Mouse (Mus musculus) forebrain, embryonic 15.5 days (tissue): ENCODE data around the gene Rnf111. TPM values are rescaled to one million over a fixed set of nuclear protein-coding genes. Genes with fewer than 3 reads are reported as not detected.

Experiments used
- ATAC-seq: fragments of 200-750 bp; cut with Nextera tagmentation; replicated peaks from 2 replicates; pipeline ENCODE4 v1.8.0; 2017; ENCODE audit warnings: mild to moderate bottlenecking, moderate TSS enrichment, moderate library complexity
- H3K27ac ChIP-seq: fragments of 300-500 bp; sonication (generic); replicated peaks from 2 replicates; pipeline ENCODE4 v1.5.1; 2015; ENCODE audit warnings: mild to moderate bottlenecking, inconsistent platforms
- H3K27me3 ChIP-seq: fragments of 300-500 bp; sonication (generic); 2 replicates; pipeline ENCODE4 v1.6.1; 2015; ENCODE audit warnings: inconsistent platforms
- H3K36me3 ChIP-seq: fragments of 300-500 bp; sonication (generic); 2 replicates; pipeline ENCODE4 v1.6.1; 2015; ENCODE audit warnings: mild to moderate bottlenecking, inconsistent platforms
- H3K4me1 ChIP-seq: fragments of 300-500 bp; sonication (generic); 2 replicates; pipeline ENCODE4 v1.6.1; 2015; ENCODE audit warnings: inconsistent platforms
- H3K4me2 ChIP-seq: fragments of 300-500 bp; sonication (generic); replicated peaks from 2 replicates; pipeline ENCODE4 v1.6.1; 2015; ENCODE audit warnings: mild to moderate bottlenecking, inconsistent platforms
- H3K4me3 ChIP-seq: fragments of 300-500 bp; sonication (generic); 2 replicates; pipeline ENCODE4 v1.5.1; 2015; ENCODE audit warnings: mild to moderate bottlenecking, inconsistent platforms
- H3K9ac ChIP-seq: fragments of 300-500 bp; sonication (generic); replicated peaks from 2 replicates; pipeline ENCODE4 v1.6.1; 2015; ENCODE audit warnings: mild to moderate bottlenecking, inconsistent platforms
- H3K9me3 ChIP-seq: fragments of 300-500 bp; sonication (generic); 2 replicates; pipeline ENCODE4 v1.6.1; 2016; ENCODE audit warnings: inconsistent platforms
- WGBS: fragments of 180-500 bp; shearing (Covaris S2); methylation state at CpG from one replicate; pipeline ENCODE4 v1.1.7; 2015; ENCODE audit warnings: mixed read lengths; 5-methylcytosine and 5-hydroxymethylcytosine counted together
- polyA plus RNA-seq: library from polyadenylated mRNA; unstranded; fragments of >200 nt; fragmentation: Nextera tagmentation; extraction: Ambion mirVana; gene quantifications from 2 replicates; pipeline ENCODE4 v1.2.1, GENCODE M21; 2015

Rnf111 gene
- polyA plus RNA-seq, 1 experiment from 2014 or later, result 37.6 TPM

DNA sequence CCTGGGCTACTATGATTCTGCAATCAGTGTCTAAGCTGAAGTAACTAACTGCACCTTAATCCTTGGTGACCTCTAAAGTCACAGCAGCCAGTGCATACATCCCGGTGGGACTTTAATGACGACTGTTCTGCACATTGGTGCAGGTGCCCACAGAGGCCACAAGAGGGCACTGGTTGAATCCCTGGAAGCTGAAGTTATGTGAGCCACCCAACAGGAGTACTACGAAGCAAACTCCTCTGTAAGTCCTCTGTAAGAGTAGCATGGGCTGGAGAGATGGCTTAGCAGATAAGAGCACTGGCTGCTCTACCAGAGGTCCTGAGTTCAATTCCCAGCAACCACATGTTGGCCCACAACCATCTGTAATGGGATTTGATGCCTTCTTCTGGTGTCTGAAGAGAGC is 87.1 kb downstream of the Rnf111 start:
- peaks cover 15% of the 10 kb centered on the region for H3K4me1 ChIP-seq
- H3K27ac ChIP-seq, result no peak overlapping the region
- ATAC-seq, result no peak
- H3K4me3 ChIP-seq, result no peak overlapping the region
- H3K4me2 ChIP-seq, result no peak overlapping the region
- 86% methylated on average over 3 of the region's 3 CpGs for WGBS
- H3K27me3 ChIP-seq, result no peaks in the 10 kb centered on the region
- H3K9me3 ChIP-seq, result no peaks in the 10 kb centered on the region
- H3K36me3 ChIP-seq, result peaks cover 49% of the 10 kb centered on the region
- H3K9ac ChIP-seq, result no peak overlapping the region

DNA sequence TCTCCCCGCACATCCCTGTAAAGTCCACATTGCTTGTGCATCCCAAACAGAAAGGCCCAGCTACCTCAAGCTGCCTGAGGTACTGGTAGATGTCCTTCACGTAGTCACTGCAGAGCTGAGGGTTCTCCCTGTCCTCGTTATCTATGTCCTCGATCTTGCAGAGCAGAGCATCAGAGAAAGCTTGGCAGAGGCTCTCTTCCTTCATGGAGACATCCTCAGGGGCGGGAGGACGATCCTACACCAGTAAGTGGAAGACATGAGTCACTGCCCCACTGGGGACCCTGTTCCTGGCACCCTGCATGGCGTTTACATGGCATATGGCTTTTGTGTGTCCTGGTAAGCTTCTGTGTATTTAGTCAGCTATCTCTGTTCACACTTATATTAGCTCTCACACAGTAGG is 90.5 kb downstream of the Rnf111 start:
- ATAC-seq, result no peak
- Histone ChIP-seq H3K36me3 (peaks cover 68% of the 10 kb centered on the region), H3K27me3 (no peaks in the 10 kb centered on the region), H3K4me1 (no peaks in the 10 kb centered on the region), H3K9ac (no peak overlapping the region), H3K4me2 (no peak overlapping the region), H3K9me3 (no peaks in the 10 kb centered on the region), H3K27ac (no peak overlapping the region), H3K4me3 (no peak overlapping the region)
- 95% methylated on average over 7 of the region's 7 CpGs for WGBS

DNA sequence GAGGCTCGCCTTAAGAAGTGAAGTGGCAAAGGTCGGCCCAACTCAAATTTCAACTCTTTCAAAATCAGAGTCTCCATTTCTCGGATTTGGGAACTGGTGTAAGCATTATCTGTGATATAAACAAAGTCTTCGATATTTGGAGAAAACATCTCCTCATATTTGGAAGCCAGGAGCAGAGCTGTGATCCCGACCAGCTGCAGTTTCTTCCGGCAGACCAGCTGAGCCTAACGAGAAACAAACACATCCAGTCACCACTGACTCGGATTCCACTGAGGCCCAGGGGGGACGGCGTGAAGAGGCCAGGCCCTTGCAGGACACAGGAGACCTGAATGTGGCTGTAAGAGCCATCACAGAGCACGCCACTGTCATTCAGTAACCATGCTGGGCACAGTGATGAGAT is 92.9 kb downstream of the Rnf111 start:
- WGBS, result 84% methylated on average over 11 of the region's 11 CpGs
- Histone ChIP-seq H3K4me2 (no peak overlapping the region), H3K36me3 (peaks cover 59% of the 10 kb centered on the region), H3K27me3 (no peaks in the 10 kb centered on the region), H3K4me3 (no peak overlapping the region), H3K9ac (no peak overlapping the region), H3K9me3 (no peaks in the 10 kb centered on the region), H3K27ac (no peak overlapping the region), H3K4me1 (no peaks in the 10 kb centered on the region)
- no peak for ATAC-seq

DNA sequence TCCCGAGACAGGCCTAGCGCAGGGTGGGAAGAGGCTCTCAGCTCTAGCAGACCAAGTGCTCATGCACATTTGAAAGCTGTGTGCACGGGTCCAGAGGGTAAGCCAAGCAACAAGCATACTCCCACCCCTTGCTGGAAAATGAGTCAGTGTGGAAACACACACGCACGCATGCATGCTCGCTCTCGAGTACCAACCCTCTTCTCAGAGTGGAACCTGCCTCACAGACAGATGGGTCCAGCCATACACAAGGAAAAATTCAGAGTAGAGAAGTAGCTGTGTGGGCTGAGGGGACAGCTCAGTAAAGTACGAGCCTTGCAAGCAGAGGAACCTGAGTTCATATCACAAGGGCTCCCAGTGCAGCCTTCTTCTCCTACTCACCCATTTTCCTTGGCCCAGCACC is 93.8 kb downstream of the Rnf111 start:
- H3K36me3 ChIP-seq, result peaks cover 53% of the 10 kb centered on the region

DNA sequence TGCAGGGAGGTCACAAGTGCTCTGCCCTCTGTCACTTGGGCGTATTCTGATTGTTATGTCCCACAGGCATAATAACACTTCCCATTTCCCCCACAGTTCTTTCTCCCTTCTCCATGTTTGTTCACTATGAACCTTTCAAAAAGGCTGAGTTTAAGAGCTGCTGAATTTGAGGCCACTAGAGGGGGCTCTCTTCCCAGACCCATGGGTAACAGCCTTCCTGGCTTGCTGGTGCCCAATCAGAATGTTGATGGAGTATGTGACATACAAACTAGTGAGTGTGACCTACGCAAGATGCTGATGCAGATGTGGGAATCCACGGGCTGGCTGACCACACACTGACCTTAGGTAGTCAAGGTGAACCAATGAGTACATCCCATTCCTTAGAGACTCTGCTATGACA is 94.7 kb downstream of the Rnf111 start:
- H3K27ac ChIP-seq, result no peak overlapping the region
- 93% methylated on average over 3 of the region's 3 CpGs for WGBS
- no peaks in the 10 kb centered on the region for H3K27me3 ChIP-seq
- no peak overlapping the region for H3K4me3 ChIP-seq
- H3K9me3 ChIP-seq, result no peaks in the 10 kb centered on the region
- ATAC-seq, result no peak
- H3K4me1 ChIP-seq, result no peaks in the 10 kb centered on the region
- H3K9ac ChIP-seq, result no peak overlapping the region
- H3K4me2 ChIP-seq, result no peak overlapping the region
- peaks cover 45% of the 10 kb centered on the region for H3K36me3 ChIP-seq

More for the DNA sequence above, 93.8 kb downstream of the Rnf111 start:
- 94% methylated on average over 8 of the region's 8 CpGs for WGBS
- no peak overlapping the region for H3K27ac ChIP-seq
- no peak overlapping the region for H3K4me3 ChIP-seq
- no peaks in the 10 kb centered on the region for H3K4me1 ChIP-seq
- H3K27me3 ChIP-seq, result no peaks in the 10 kb centered on the region
- no peak for ATAC-seq
- H3K9me3 ChIP-seq, result no peaks in the 10 kb centered on the region
- no peak overlapping the region for H3K9ac ChIP-seq
- no peak overlapping the region for H3K4me2 ChIP-seq

DNA sequence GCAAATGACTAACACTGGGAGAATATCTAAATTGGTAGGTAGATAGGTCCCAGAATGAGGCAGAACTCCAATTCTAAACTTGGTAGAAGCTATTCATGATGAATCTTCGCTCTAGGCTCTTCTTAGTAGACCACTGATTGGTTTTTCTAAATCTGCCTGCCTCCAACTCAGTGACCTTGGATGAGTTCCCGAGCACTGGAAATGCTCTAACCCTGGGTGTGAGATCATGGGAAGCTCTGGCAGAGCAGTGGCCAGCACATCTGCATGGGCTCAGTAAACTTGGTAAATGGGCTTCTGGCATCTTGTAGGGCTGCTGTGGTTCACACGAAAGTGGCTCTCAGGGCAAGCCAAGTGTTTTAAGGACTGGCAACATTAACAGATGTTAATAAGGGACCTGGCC is 96.9 kb downstream of the Rnf111 start:
- Histone ChIP-seq H3K4me3 (no peak overlapping the region), H3K27ac (no peak overlapping the region), H3K9ac (no peak overlapping the region), H3K4me1 (no peaks in the 10 kb centered on the region), H3K36me3 (peaks cover 25% of the 10 kb centered on the region), H3K9me3 (no peaks in the 10 kb centered on the region), H3K4me2 (no peak overlapping the region), H3K27me3 (no peaks in the 10 kb centered on the region)
- ATAC-seq, result no peak
- WGBS, result 90% methylated on average over 3 of the region's 3 CpGs

DNA sequence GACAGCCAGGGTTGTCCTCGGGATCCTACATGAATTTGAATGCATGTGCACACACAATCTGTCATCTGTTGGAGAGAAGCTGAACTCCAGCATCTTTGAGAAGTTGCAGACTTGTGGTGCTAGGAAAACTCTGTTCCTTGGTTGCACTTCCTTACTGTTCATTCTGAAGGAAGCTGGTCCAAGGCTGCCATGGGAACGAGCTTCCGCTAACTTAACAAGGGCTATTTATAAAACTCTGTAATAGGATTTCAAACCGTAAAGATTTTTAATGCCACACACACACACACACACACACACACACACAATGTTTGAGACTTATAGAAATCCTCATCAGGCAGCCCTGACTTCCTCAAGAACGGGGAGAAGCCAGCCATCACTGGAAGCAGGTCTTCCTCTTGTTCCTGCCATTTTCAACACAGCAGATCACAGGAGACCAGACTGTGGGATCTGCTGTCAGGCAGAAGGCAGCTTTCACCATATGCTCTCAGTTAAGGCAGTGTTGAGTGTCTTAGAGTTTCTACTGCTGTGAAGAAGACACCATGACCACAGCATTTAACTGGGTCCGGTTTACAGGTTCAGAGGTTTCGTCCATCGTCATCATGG is 101.5 kb downstream of the Rnf111 start:
- H3K4me3 ChIP-seq, result no peak overlapping the region
- no peak for ATAC-seq
- 86% methylated on average over 8 of the region's 8 CpGs for WGBS
- peak overlapping the region; percentile 24; the same call in 1 of the 2 replicates for H3K27ac ChIP-seq
- no peak overlapping the region for H3K9ac ChIP-seq
- no peaks in the 10 kb centered on the region; the same call in 1 of the 2 replicates for H3K36me3 ChIP-seq
- H3K27me3 ChIP-seq, result no peaks in the 10 kb centered on the region
- H3K9me3 ChIP-seq, result no peaks in the 10 kb centered on the region
- H3K4me2 ChIP-seq, result no peak overlapping the region
- H3K4me1 ChIP-seq, result no peaks in the 10 kb centered on the region

DNA sequence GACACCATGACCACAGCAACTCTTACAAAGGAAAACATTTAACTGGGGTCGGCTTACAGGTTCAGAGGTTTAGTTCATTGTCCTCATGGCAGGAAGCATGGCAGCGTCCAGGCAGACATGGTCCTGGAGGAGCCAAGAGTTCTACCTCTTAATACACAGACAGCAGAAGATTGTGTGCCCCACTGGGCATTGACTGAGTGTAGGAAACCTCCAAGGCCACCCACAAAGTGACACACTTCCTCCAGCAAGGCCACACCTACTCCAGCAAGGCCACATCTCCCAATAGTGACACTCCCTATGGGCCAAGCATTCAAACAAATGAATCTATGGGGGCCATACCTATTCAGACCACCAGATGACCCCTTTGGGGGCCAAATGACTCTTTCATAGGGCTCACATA is 107.4 kb downstream of the Rnf111 start:
- no peaks in the 10 kb centered on the region for H3K27me3 ChIP-seq
- H3K4me3 ChIP-seq, result no peak overlapping the region
- WGBS, result 84% methylated on average over 2 of the region's 2 CpGs

DNA sequence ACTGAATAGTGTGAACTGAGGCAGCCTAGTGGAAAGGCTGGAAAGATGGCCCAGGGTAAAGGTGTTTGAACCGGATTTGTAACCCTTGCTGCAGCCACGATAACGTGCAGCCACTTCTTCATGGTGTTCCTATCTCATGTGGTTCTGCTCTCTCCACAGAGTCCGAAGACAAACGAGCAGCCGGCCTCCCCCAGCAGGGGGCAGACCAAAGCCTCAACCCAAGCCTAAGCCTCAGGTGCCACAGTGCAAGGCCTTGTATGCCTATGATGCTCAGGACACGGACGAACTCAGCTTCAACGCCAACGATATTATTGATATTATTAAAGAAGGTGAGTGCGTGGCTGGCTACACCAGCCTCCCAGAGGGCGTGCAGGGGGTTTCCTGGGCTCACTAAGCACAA is 107.9 kb downstream of the Rnf111 start:
- H3K9ac ChIP-seq, result no peak overlapping the region
- H3K36me3 ChIP-seq, result no peaks in the 10 kb centered on the region
- no peaks in the 10 kb centered on the region for H3K27me3 ChIP-seq
- H3K9me3 ChIP-seq, result no peaks in the 10 kb centered on the region
- no peak overlapping the region for H3K4me3 ChIP-seq
- H3K4me2 ChIP-seq, result no peak overlapping the region
- 0 out of 2 replicates have a peak, but pooled peaks cover 2% of the 10 kb centered on the region for H3K4me1 ChIP-seq
- 79% methylated on average over 12 of the region's 12 CpGs for WGBS
- no peak for ATAC-seq
- H3K27ac ChIP-seq, result no peak overlapping the region

More for the DNA sequence above, 107.4 kb downstream of the Rnf111 start:
- no peaks in the 10 kb centered on the region for H3K9me3 ChIP-seq
- H3K36me3 ChIP-seq, result no peaks in the 10 kb centered on the region
- no peak overlapping the region for H3K4me2 ChIP-seq
- 0 out of 2 replicates have a peak, but pooled peaks cover 2% of the 10 kb centered on the region for H3K4me1 ChIP-seq
- no peak overlapping the region for H3K9ac ChIP-seq
- no peak for ATAC-seq
- H3K27ac ChIP-seq, result no peak overlapping the region

DNA sequence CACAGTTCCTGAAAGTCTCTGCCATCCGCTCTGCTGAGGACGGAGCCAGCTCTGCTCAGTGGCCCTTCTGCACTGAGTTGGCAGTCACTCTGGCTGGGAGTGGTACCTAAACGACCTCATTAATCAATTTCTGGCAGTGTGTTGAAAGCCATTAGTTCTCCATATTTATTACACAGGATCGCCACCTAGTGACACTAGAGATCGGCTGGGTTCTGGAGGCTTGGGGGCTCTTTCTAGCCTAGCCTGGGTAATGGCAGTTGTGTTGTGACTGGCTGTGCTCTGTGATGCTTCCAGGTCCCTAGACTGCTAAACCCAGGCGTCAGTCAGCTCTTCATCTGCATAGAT is 111.0 kb downstream of the Rnf111 start:
- 15% methylated on average over 6 of the region's 6 CpGs for WGBS
- H3K36me3 ChIP-seq, result no peaks in the 10 kb centered on the region
- no peak overlapping the region for H3K4me3 ChIP-seq
- H3K27ac ChIP-seq, result no peak overlapping the region
- H3K4me1 ChIP-seq, result 0 out of 2 replicates have a peak, but pooled peaks cover 2% of the 10 kb centered on the region
- ATAC-seq, result peak; percentile 71; the same call in 1 of the 2 replicates
- H3K9me3 ChIP-seq, result no peaks in the 10 kb centered on the region
- H3K9ac ChIP-seq, result no peak overlapping the region
- no peak overlapping the region for H3K4me2 ChIP-seq
- H3K27me3 ChIP-seq, result no peaks in the 10 kb centered on the region

DNA sequence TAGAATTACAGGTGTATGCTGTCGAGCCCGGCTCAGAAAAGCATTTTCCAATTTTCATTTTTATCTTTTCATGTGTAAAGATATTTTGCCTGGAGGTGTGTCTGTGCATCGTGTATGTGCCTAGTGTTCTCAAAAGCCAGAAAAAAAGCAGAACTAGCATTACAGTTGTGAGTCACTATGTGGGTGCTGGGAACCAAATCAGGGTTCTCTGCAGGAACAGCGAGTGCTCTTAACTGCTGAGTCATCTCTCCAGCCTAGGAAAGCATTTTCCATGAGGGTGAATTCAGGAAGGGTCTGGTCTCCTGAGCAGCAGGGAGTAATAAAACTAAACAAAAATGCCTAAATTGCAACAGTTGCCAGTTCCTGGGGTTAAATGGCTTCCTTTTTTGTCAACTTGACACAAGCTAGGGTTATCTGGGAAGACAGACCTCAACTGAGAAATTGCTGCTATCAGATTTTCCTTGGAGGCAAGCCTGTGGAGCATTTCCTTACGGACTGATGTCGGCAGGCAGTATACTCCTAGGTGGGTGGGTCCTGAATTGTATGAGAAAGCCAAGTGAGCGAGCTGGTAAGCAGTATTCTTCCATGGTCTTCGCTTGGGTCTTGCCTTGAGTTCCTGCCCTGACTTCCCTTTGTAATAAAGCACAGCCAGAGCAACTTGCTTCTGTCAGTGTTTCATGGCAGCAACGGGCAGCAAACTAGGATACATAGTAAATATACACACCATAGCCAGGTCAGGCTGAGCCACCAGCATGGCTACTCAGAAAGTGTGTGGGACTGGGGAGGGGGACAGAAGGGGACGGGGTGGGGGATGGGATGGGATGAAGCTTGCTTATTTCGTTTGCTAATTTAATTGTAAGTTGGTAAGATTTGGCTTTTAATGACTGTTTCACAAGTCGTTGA is 111.6 kb downstream of the Rnf111 start:
- Histone ChIP-seq H3K36me3 (no peaks in the 10 kb centered on the region), H3K4me2 (no peak overlapping the region), H3K9ac (no peak overlapping the region), H3K4me1 (0 out of 2 replicates have a peak, but pooled peaks cover 2% of the 10 kb centered on the region), H3K27ac (no peak overlapping the region), H3K9me3 (no peaks in the 10 kb centered on the region), H3K4me3 (no peak overlapping the region), H3K27me3 (no peaks in the 10 kb centered on the region)
- 75% methylated on average over 12 of the region's 12 CpGs for WGBS
- peak; percentile 16; the same call in 1 of the 2 replicates for ATAC-seq

DNA sequence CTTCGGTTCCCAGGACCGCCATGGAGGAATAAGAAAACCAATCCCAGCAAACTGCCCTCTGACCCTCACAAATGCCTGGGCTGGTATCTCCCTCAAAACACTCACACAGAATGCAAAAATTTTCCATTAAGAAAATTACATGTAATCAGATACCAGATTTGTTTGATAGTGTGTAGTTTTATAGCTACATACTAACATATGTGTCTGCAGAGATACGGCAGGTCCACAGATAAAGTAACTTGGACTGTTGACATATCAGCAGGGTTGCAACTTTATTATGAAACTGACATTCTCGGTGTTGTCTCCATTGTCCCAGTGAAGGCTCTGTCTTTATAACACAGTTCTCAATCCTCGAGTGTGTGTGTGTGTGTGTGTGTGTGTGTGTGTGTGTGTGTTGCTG is 112.5 kb downstream of the Rnf111 start:
- 92% methylated on average over 5 of the region's 5 CpGs for WGBS

More for the DNA sequence above, 112.5 kb downstream of the Rnf111 start:
- no peaks in the 10 kb centered on the region for H3K27me3 ChIP-seq
- no peak for ATAC-seq
- H3K36me3 ChIP-seq, result no peaks in the 10 kb centered on the region
- H3K9me3 ChIP-seq, result no peaks in the 10 kb centered on the region
- 0 out of 2 replicates have a peak, but pooled peaks cover 2% of the 10 kb centered on the region for H3K4me1 ChIP-seq
- no peak overlapping the region for H3K9ac ChIP-seq
- no peak overlapping the region for H3K4me2 ChIP-seq
- H3K27ac ChIP-seq, result no peak overlapping the region
- H3K4me3 ChIP-seq, result no peak overlapping the region
